Mouse (Mus musculus) heart, postnatal 10 days (tissue): ENCODE measurements around the gene Scgb1a1. TPM values are rescaled to one million over a fixed set of nuclear protein-coding genes. Genes with fewer than 3 reads are reported as not detected.
"Not testable (repeated sequence)": the region's sequence is repeated elsewhere in the genome, so short reads cannot be mapped to it uniquely, and the experiment has no call there.

Experiments
- DNase-seq, 2 experiments: peaks; one replicate each; pipeline ENCODE4 v3.0.0; 2021
- intact Hi-C: fragments of 180-260 bp; cut with DNase I; formaldehyde crosslinking; loops from one replicate; pipeline ENCODE4 v1.15.1; 2025
- total RNA-seq, 2 experiments: library from RNA; stranded (reverse); gene quantifications; 2 replicates each; pipeline ENCODE4 v1.2.3; 2021

Gene Scgb1a1
- total RNA-seq, 2 experiments from 2014 or later = 4.2 TPM; not detected in 1

GRCm38 (mm10) chr19:9101062-9101457, 13.3 kb upstream of the Scgb1a1 start:
- no peak for DNase-seq
- intact Hi-C loops = no loop called here

GRCm38 (mm10) chr19:9100297-9101061, 12.7 kb upstream of the Scgb1a1 start:
- DNase-seq = no peak
- intact Hi-C loops = no loop called here

- intact Hi-C loops = no loop called here
- no peak for DNase-seq
Observed at GRCm38 (mm10) chr19:9099751-9100150, 12.0 kb upstream of the Scgb1a1 start.

- intact Hi-C loops = no loop called here
Observed at GRCm38 (mm10) chr19:9097441-9097840, 9.7 kb upstream of the Scgb1a1 start.

GRCm38 (mm10) chr19:9095111-9095510, 7.4 kb upstream of the Scgb1a1 start:
- intact Hi-C loops = no loop called here
- DNase-seq = no peak

More at GRCm38 (mm10) chr19:9097441-9097840, 9.7 kb upstream of the Scgb1a1 start:
- no peak for DNase-seq

GRCm38 (mm10) chr19:9090709-9091108, 3.0 kb upstream of the Scgb1a1 start:
- DNase-seq = no peak
- intact Hi-C loops = no loop called here

GRCm38 (mm10) chr19:9090191-9090590, 2.4 kb upstream of the Scgb1a1 start:
- intact Hi-C loops = no loop called here
- DNase-seq = no peak

- peak in 1 of 2 experiments; percentile 22 for DNase-seq
- intact Hi-C loops = not testable (repeated sequence)
Observed at GRCm38 (mm10) chr19:9083892-9084291, 3.9 kb downstream of the Scgb1a1 start.

- intact Hi-C loops = no loop called here
Observed at GRCm38 (mm10) chr19:9083010-9083355, 4.8 kb downstream of the Scgb1a1 start.

GRCm38 (mm10) chr19:9082191-9083009, 5.4 kb downstream of the Scgb1a1 start:
- DNase-seq = peak; percentile 89 to 91
- intact Hi-C loops = loop anchor here (1.0 kb wide), 2 partner anchors 89 to 106 kb away; no protein-coding TSS in a partner anchor

More at GRCm38 (mm10) chr19:9083010-9083355, 4.8 kb downstream of the Scgb1a1 start:
- DNase-seq = peak in 1 of 2 experiments; percentile 30

- DNase-seq = no peak
- intact Hi-C loops = loop anchor here (1.0 kb wide), 2 partner anchors 88 to 105 kb away; no protein-coding TSS in a partner anchor
Observed at GRCm38 (mm10) chr19:9081311-9082190, 6.2 kb downstream of the Scgb1a1 start.

GRCm38 (mm10) chr19:9079916-9080315, 7.8 kb downstream of the Scgb1a1 start:
- intact Hi-C loops = no loop called here
- DNase-seq = no peak

GRCm38 (mm10) chr19:9076982-9077660, 10.6 kb downstream of the Scgb1a1 start:
- no peak for DNase-seq
- intact Hi-C loops = no loop called here

- intact Hi-C loops = no loop called here
- no peak for DNase-seq
Observed at GRCm38 (mm10) chr19:9076035-9076434, 11.7 kb downstream of the Scgb1a1 start.

GRCm38 (mm10) chr19:9075558-9075957, 12.2 kb downstream of the Scgb1a1 start:
- intact Hi-C loops = no loop called here
- no peak for DNase-seq

- intact Hi-C loops = no loop called here
Observed at GRCm38 (mm10) chr19:9074424-9074823, 13.3 kb downstream of the Scgb1a1 start.

GRCm38 (mm10) chr19:9073776-9074411, 13.9 kb downstream of the Scgb1a1 start:
- intact Hi-C loops = no loop called here
- DNase-seq = peak; percentile 36 to 48

More at GRCm38 (mm10) chr19:9074424-9074823, 13.3 kb downstream of the Scgb1a1 start:
- DNase-seq = no peak

- intact Hi-C loops = no loop called here
- DNase-seq = no peak
Observed at GRCm38 (mm10) chr19:9072157-9072530, 15.6 kb downstream of the Scgb1a1 start.

- intact Hi-C loops = no loop called here
- DNase-seq = peak; percentile 82 to 83
Observed at GRCm38 (mm10) chr19:9071456-9072156, 16.2 kb downstream of the Scgb1a1 start.
